Mouse (Mus musculus): ENCODE data around the gene Fut2. TPM values are rescaled to one million over a fixed set of nuclear protein-coding genes. Genes with fewer than 3 reads are reported as not detected.

Gene Fut2
- polyA plus RNA-seq, 1 experiment, result not detected

GRCm38 (mm10) chr7:45686841-45687240 is 20.6 kb upstream of the Fut2 start:
- TF ChIP-seq POLR2A (IDR thresholded peaks at IDR 0.05; ENCODE audit: borderline replicate concordance, control insufficient read depth, low read depth, low read length) (no peak), CTCF (IDR thresholded peaks at IDR 0.05; ENCODE audit: control insufficient read depth, insufficient read depth, low read length) (no peak)
- Histone ChIP-seq H3K4me3 (replicated peaks; ENCODE audit: control insufficient read depth, low read depth, low read length) (no peak overlapping the region), H3K27ac (ENCODE audit: control insufficient read depth, insufficient read depth, low read depth, low read length, poor library complexity) (no peak overlapping the region), H3K4me1 (ENCODE audit: control insufficient read depth, insufficient read depth, low read length) (no peaks in the 10 kb centered on the region; the same call in 1 of the 2 replicates)
- 53% methylated on average over 3 of the region's 3 CpGs for WGBS

GRCm38 (mm10) chr7:45685811-45686210 is 19.6 kb upstream of the Fut2 start:
- Histone ChIP-seq H3K4me1 (ENCODE audit: control insufficient read depth, insufficient read depth, low read length) (peaks cover 4% of the 10 kb centered on the region; the same call in 1 of the 2 replicates), H3K4me3 (replicated peaks; ENCODE audit: control insufficient read depth, low read depth, low read length) (no peak overlapping the region), H3K27ac (ENCODE audit: control insufficient read depth, insufficient read depth, low read depth, low read length, poor library complexity) (no peak overlapping the region)
- WGBS, result 81% methylated on average over 10 of the region's 10 CpGs
- TF ChIP-seq CTCF (IDR thresholded peaks at IDR 0.05; ENCODE audit: control insufficient read depth, insufficient read depth, low read length), result no peak
- TF ChIP-seq POLR2A (IDR thresholded peaks at IDR 0.05; ENCODE audit: borderline replicate concordance, control insufficient read depth, low read depth, low read length), result no peak

DNA sequence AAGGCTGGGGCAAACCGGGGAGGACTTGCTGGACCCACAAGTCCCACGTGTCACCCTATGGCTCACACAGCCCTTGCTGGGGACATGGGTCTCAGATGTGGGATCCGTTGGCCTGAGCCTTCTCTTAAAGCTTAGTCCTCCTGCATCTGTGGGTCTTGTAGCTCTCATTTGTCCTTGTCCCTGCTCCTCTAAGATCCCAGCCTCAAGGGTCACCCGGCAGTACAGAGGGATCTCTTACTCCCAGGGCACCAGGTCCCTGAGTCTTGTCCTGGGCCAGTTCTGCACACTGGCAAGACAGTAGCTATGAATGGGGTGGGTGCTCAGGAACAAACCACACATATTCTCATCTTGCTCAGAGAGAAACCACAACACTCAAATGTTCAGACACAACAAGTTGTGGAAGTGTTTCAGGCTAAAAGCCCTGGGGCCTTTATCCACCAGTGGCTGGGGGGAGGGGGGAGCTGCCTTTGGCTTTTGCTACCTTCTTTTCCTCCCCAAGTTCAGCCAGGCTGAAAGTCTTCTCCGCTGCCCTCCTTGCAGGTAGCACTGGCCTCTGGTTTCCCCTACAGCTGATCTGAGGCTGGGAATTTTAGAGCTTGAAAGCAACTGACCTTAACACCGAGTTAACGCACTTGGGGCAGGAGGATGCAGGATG is 17.3 kb upstream of the Fut2 start, which contains the start of gene Ntn5:
Ntn5 (plus strand) TSS at position 627 of the 655 bp plus-strand sequence.
- Histone ChIP-seq H3K4me1 (ENCODE audit: control insufficient read depth, insufficient read depth, low read length) (peaks cover 4% of the 10 kb centered on the region; the same call in 1 of the 2 replicates), H3K27ac (ENCODE audit: control insufficient read depth, insufficient read depth, low read depth, low read length, poor library complexity) (no peak within 1 kb of the TSS), H3K4me3 (replicated peaks; ENCODE audit: control insufficient read depth, low read depth, low read length) (no peak within 1 kb of the TSS)
- TF ChIP-seq POLR2A (IDR thresholded peaks at IDR 0.05; ENCODE audit: borderline replicate concordance, control insufficient read depth, low read depth, low read length), result no peak
- no peak for TF ChIP-seq CTCF (IDR thresholded peaks at IDR 0.05; ENCODE audit: control insufficient read depth, insufficient read depth, low read length)
- 83% methylated on average over 7 of the region's 7 CpGs for WGBS

DNA sequence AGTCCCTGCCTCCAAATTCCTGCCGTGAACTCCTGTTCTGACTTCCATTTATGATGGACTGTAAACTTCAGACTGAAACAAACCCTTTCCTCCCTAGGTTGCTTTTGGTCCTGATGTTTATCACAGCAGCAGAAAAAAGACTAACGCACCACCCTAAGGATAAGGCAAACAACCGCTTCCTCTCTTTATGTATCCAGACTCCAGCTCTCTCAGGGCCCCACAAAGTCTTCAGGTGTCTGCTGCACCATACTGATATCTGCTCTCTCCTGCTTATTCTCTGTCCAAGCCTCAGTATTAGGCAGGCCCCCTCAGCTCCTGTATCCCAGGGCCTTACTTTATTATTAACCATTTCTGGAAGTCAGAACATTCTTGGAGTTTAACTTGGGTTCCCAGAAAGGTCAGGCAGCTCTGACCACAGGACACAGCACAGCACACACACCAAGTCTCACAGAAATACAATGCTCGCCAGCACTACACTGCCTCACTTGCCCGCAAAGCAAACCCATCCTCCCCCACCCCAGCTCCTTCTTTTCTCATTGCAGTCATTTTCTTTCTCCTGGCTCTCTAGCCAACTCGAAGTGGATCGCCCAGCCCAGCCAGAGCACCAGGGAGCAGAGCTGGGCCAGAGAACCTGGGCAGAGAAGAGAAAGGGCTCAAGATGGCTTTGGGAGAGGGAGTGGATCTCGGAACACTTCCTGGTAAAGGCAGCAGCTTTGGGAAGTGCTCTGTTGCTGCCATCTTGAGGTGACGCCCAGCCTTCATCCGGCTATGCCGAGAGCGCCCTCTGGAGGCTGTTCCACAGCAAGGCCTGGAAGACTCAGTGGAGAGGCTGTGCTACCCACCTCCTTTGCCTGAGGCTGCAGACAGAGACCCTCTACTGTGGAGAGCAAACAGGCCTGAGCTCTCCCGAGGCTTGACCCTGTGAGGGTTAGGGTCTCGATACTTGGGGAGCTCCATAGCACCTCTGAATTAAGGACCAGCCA is 16.2 kb upstream of the Fut2 start:
- WGBS, result 42% methylated on average over 14 of the region's 14 CpGs
- 0 out of 2 replicates have a peak overlapping the region, but pooled peaks have one; percentile 5 for H3K27ac ChIP-seq (ENCODE audit: control insufficient read depth, insufficient read depth, low read depth, low read length, poor library complexity)
- H3K4me3 ChIP-seq (replicated peaks; ENCODE audit: control insufficient read depth, low read depth, low read length), result no peak overlapping the region
- H3K4me1 ChIP-seq (ENCODE audit: control insufficient read depth, insufficient read depth, low read length), result peaks cover 4% of the 10 kb centered on the region; the same call in 1 of the 2 replicates
- no peak for TF ChIP-seq POLR2A (IDR thresholded peaks at IDR 0.05; ENCODE audit: borderline replicate concordance, control insufficient read depth, low read depth, low read length)
- peak; percentile 95 for TF ChIP-seq CTCF (IDR thresholded peaks at IDR 0.05; ENCODE audit: control insufficient read depth, insufficient read depth, low read length)

- H3K27ac ChIP-seq (ENCODE audit: control insufficient read depth, insufficient read depth, low read depth, low read length, poor library complexity), result peak overlapping the region; percentile 31
- H3K4me1 ChIP-seq (ENCODE audit: control insufficient read depth, insufficient read depth, low read length), result peaks cover 4% of the 10 kb centered on the region; the same call in 1 of the 2 replicates
- WGBS, result 30% methylated on average over 8 of the region's 8 CpGs
- H3K4me3 ChIP-seq (replicated peaks; ENCODE audit: control insufficient read depth, low read depth, low read length), result no peak overlapping the region
- TF ChIP-seq CTCF (IDR thresholded peaks at IDR 0.05; ENCODE audit: control insufficient read depth, insufficient read depth, low read length) (no peak), POLR2A (IDR thresholded peaks at IDR 0.05; ENCODE audit: borderline replicate concordance, control insufficient read depth, low read depth, low read length) (no peak)
These were observed 15.0 kb upstream of the Fut2 start for GRCm38 (mm10) chr7:45681046-45681736.

DNA sequence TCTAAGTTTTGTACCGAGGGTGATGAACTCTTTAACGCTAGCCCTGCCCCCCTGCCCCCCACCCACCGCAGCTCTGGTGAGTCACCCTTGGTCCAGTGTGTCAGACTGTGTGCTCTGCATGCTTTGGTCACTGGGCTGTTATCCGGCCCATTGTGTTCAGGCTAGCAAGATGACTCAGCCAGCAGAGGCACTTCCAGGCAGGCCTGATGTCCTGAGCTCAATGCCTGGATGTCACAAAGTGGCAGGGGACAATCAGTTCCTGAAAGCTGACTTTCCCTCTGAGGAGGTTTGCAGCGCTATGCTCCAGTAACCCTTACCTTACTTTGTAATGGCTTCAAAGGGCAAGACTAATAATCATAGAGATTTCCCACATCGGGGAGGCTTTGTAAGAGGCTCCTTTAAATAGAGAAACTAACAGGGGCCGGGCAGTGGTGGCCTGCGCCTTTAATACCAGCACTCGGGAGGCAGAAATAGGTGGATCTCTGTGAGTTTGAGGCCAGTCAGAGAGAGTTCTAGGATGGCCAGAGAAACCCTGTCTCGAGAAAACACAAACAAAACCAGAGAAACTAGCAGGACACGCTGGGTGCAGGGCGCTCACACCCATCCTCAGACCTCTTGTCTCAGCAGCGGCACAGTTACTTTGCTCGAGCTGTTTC is 13.9 kb upstream of the Fut2 start:
- WGBS, result 79% methylated on average over 14 of the region's 14 CpGs
- H3K4me1 ChIP-seq (ENCODE audit: control insufficient read depth, insufficient read depth, low read length), result peaks cover 4% of the 10 kb centered on the region; the same call in 1 of the 2 replicates
- H3K4me3 ChIP-seq (replicated peaks; ENCODE audit: control insufficient read depth, low read depth, low read length), result no peak overlapping the region
- H3K27ac ChIP-seq (ENCODE audit: control insufficient read depth, insufficient read depth, low read depth, low read length, poor library complexity), result no peak overlapping the region
- no peak for TF ChIP-seq POLR2A (IDR thresholded peaks at IDR 0.05; ENCODE audit: borderline replicate concordance, control insufficient read depth, low read depth, low read length)
- TF ChIP-seq CTCF (IDR thresholded peaks at IDR 0.05; ENCODE audit: control insufficient read depth, insufficient read depth, low read length), result no peak

DNA sequence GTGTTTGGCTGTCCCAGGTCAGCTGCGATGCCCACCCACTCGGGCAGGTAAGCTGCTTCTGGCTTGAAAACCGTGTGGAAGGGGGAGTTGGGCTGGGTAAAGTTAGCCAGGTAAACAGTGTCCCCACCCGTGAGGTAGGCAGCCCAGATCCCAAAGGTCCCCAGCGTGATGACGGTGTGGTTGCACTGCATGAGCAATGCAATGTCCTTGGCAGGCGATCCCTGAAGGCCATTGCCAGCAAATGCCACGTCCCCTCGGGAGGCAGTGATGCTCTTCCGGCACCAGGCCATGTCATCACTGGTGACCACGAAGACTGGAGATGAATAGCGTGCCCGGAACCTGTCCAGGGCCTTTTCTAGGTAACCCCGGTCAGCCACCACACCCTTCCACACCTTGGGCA is 12.3 kb upstream of the Fut2 start:
- no peak overlapping the region for H3K4me3 ChIP-seq (replicated peaks; ENCODE audit: control insufficient read depth, low read depth, low read length)
- H3K27ac ChIP-seq (ENCODE audit: control insufficient read depth, insufficient read depth, low read depth, low read length, poor library complexity), result no peak overlapping the region
- 81% methylated on average over 14 of the region's 14 CpGs for WGBS
- H3K4me1 ChIP-seq (ENCODE audit: control insufficient read depth, insufficient read depth, low read length), result peaks cover 4% of the 10 kb centered on the region; the same call in 1 of the 2 replicates
- TF ChIP-seq CTCF (IDR thresholded peaks at IDR 0.05; ENCODE audit: control insufficient read depth, insufficient read depth, low read length) (no peak), POLR2A (IDR thresholded peaks at IDR 0.05; ENCODE audit: borderline replicate concordance, control insufficient read depth, low read depth, low read length) (no peak)
